Mouse (Mus musculus) v-Abl transformed pro-B cells (cell line): ENCODE data around the gene Slc25a26.

ENCODE experiments used
- in situ Hi-C, 2 experiments: fragments of 400-800 bp; cut with MboI; formaldehyde crosslinking; loops; one replicate each; pipeline ENCODE4 v1.15.1; 2025; ENCODE audit not compliant: unreplicated experiment in 2 of 2

Slc25a26 gene

DNA sequence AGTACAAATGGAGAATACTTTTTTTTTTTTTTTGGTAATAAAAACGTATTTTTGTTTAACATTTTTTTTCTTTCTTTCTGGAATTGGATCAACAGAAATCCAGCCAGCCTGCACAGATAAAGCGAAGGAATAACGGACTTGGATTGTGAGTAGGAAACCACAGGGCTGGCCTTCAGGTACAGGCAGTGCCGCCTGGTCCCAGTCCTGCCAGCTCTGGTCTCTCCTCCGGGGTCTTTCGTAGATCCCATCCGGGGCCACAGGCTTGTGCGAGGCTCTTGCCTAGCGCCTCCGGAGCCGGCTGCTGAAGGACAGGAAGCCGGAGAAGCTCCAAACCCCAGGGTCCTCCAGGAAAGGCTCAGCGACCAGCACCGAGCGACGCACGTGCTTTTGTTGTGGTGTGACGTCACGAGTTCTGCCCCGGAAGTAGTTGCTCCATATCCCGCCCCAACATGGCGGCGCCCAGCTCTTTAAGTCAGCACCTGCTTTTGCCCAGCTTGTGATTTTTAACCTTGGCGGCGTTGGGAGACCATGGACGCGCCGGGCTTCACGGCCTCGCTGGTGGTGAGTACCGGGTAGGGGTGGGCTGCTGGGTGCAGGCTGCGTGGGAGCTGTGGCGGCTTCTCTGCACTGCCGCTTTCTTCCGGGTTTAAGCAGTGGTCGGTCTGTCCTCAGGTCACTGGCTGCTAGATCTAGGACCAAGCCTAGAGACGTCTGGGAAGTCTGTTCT, at the start of gene Slc25a26:
TSS of gene Slc25a26 (plus strand) at position 435 of the 727 bp plus-strand sequence.
- in situ Hi-C loops, result loop anchor here (10.0 to 25.0 kb wide), 3 partner anchors 612 to 1212 kb away; partner anchors contain the start of genes Kbtbd8 (in 2 of the 2) and Suclg2 (in 2 of the 2)

DNA sequence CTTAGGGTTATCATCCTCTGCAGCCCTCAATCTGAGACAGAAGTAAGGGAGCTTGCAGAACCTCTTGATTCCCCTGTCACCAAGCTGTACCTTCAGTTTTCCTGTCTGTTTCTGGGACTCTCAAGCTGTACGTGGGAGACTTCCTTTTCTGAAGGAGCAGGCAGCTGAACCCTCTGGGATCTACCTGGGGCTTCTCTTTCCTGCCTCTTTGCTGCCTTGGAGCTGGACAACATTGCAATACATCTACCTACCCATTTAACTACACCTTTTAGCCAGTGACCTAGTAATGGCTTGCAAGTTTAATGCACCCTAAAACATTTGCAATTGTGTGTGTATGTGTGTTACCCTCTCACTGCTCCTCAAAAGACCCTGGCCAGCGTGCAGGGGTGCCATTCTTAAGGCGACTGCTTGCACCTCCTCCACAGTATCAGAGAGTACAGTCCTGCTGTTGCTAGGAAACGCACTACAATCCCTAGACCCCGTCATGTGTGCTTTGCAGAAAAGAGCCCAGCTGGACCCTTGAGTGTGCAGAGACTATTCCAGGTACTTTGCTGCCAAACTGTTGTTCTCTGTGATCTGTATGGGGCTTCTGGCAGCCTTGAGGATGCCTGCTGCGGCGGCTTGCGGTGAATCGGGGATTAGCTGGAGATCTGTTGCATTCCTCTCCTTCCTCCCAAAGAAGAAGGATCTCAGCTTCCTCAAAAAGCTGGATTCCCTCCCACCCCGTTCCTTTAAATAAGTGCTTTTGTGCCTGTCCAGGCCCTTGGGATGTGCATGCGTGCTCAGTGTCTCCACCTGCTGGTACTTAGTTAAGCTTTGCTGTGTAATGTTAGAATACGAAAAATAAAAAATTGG, 35.9 kb upstream of the Slc25a26 start:
- in situ Hi-C loops, result no loop called here

DNA sequence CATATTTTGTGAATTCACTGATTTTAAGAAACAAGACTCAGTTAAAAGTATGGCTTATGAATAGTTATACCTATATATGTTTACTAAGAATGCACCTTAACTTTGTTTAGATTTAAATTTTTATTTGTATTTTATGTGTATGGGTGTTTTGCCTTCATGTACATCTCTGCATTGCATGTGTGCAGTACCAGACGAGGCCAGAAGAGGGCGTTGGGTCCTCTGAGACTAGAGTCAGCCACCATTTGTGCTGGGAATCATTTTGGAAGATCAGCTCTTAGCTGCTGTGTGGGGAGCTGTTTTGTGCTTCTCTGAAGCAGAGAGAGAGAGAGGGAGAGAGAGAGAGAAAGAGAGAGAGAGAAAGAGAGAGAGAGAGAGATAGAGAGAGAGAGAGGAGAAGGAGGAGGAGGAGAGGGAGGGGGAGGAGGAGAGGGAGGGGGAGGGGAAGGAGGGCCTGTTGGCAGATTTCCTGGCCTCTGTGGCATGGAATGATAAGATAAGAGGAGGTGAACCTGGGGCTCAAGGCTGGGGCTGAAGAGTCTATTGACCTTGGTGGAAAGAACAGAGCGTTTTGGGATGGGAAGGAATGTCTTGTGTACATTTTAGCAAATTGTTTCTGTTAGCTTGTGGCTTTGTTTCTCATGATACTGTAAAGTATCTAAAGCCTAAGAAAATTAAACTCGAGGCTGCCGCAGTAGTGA, 33.5 kb upstream of the Slc25a26 start:
- in situ Hi-C loops, result no loop called here

DNA sequence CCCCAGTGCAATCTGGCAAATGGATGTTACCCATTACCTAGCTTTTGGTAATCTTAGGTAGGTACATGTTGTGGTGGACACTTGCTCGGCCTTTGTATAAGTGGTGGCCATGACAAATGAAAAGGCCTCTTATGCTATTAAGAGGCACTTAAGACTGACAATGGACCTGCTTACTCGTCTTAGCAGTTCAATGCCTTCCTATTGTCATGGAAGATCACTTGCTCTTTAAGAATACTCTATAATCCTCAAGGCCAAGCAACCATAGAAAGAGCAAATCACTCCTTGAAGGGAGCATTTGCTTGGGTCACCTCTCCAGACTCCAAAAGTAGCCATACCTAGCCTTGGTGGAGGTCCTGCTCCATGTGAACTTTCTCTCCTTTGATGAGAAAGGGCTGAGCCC, 7.4 kb upstream of the Slc25a26 start:
- in situ Hi-C loops, result no loop called here

DNA sequence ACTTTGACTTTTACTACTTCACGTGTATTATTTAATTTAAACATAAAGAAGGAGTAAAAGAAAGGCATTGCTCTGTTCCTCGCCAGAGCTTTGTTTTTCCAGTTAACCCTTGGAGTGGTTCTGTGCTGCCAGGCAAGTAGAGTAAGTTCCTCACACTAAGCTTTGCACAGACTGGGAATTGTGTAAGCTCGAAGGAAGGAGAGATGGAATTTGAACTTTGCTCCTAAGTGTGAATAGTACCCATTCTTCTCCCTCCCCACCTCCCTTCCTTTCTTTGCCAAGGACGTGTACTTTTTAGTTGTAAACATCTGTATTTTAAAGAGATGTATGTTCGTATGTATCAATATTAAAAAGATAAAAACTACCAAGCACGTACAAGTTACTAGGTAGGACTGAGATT, 3.8 kb downstream of the Slc25a26 start:
- in situ Hi-C loops, result loop anchor here (10.0 to 25.0 kb wide), 3 partner anchors 608 to 1208 kb away; partner anchors contain the start of genes Kbtbd8 (in 2 of the 2) and Suclg2 (in 2 of the 2)

DNA sequence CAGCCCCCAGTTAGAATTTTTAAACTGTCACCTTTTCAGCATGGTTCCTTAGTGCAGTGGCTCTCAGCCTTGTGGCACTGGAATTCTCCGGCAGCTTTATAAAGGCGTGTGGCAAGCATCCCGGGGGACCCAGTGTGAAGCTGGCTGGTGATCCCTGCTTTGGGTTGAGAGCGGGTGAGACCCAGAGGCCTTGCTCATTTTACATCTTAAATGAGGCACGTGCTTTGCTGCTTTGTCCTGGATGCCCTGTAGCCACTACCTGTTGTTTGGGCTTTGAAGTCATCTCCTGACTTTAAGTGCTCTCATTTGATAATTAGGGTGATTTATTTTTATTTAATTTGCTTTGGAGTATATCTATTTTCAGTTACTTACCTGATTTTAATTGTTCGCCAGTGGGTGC, 7.8 kb downstream of the Slc25a26 start:
- in situ Hi-C loops, result loop anchor here (10.0 to 25.0 kb wide), 3 partner anchors 604 to 1204 kb away; partner anchors contain the start of genes Kbtbd8 (in 2 of the 2) and Suclg2 (in 2 of the 2)

DNA sequence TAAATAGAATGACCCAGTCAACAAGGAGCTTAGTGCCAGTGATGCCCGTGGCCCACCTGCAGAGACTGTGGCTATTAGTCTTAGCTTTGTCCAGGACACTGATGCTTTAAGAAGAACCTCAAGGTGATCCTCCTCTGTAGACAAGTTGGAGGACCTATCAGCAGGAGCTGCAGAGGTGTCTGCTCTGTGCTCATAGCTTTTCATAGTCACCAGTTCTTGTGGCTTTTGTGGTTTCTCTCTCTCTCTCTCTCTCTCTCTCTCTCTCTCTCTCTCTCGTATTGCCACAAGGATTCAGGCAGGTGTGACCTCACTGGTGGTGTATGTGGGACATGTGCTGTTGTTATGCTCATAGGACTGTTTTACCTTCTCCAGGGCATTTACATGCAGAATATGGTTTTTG, 8.7 kb downstream of the Slc25a26 start:
- in situ Hi-C loops, result loop anchor here (10.0 to 25.0 kb wide), 3 partner anchors 603 to 1203 kb away; partner anchors contain the start of genes Kbtbd8 (in 2 of the 2) and Suclg2 (in 2 of the 2)

DNA sequence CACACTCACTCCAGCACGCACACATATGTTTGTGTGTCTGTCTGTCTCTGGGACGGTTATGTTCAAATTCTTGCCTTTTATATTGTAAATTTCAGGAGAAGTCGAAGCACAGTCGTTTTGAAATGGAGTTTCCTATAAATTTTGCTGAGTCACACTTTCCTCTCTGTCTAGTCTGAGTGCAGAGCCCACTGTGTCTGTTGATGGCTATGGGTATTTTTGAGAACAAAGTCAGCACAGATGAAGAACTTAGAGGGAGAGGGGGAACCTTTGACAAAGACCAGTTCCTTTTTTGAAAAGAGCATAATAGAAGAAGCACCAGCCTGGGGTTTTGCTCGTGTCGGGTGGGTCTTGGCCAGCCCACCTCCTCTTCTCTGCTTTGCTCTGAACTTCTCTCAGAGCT, 9.1 kb downstream of the Slc25a26 start:
- in situ Hi-C loops, result loop anchor here (10.0 to 25.0 kb wide), 3 partner anchors 603 to 1203 kb away; partner anchors contain the start of genes Kbtbd8 (in 2 of the 2) and Suclg2 (in 2 of the 2)

DNA sequence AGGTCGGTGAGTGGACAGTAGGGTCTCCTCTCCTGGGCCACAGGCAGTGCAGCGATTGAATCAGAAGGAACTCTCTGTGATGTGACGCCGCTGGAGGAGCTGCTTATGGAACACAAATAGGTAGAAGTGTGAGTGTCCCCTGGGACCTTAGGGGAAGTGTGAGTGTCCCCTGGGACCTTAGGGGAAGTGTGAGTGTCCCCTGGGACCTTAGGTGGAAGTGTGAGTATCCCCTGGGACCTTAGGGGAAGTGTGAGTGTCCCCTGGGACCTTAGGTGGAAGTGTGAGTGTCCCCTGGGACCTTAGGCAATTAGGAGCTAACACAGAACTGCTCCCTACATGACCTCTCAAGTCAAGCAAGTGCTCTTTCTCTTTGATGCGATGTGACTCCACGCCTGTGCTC, 18.0 kb downstream of the Slc25a26 start:
- in situ Hi-C loops, result loop anchor here (25.0 kb wide), 2 partner anchors 594 to 1194 kb away; partner anchors contain the start of genes Suclg2 (in 2 of the 2) and Kbtbd8 (in 1 of the 2)

DNA sequence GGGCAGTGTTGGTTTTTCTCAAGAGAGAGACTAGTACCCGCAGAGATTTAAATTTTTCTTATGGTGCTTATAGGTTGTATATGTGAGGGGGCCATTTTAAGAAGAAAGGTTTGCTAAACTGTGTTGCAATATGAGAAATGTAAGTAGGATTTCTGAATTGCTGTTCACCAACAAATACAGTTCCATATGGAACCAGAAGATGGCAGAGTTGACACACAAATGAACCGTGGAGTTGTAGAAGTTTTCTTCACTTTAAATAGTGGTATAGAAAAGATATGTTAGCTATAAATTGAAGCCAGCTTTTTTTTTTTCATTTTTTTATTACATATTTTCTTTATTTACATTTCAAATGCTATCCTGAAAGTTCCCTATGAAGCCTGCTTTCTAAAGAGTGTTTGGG, 24.2 kb downstream of the Slc25a26 start:
- in situ Hi-C loops, result loop anchor here (5.0 to 25.0 kb wide), 3 partner anchors 463 to 1188 kb away; partner anchors contain the start of genes Suclg2 (in 2 of the 2) and Kbtbd8 (in 1 of the 2)

DNA sequence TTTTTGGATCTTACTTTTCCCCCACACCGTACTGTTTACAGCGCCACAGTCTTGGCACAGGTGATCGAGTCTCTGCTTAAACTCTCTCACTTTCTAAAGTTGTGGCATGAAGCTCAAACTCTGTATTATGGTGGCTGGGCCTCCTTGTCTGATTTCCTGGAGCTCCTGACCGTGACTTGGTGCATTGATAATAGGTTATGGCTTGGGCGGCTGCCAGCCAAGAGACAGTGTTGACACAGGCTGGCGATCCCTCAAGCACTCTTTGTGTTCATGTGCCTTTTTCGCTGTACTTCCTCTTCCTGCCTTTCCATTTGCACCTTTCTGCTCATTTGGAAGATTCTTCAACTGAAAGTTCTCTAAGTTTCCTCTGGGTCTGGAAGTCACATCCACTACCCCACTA, 30.6 kb downstream of the Slc25a26 start:
- in situ Hi-C loops, result no loop called here

DNA sequence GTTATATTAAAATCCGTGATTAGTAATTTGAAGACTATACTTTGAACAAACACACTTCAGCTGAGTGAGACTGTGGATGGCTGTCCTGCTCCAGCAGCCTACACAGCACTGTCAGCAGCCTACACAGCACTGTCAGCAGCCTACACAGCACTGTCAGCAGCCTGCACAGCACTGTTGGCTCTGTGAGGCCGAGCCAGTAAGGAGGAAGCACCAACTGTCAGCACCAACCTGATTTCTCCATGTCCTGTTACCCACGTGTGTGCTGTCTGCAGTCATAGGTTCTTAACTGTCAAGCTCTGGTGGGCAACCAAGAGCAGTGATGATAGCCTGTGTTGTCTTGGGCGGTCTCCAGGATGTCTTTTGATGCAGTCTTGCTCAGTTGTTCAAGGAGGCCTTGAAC, 32.0 kb downstream of the Slc25a26 start:
- in situ Hi-C loops, result no loop called here

DNA sequence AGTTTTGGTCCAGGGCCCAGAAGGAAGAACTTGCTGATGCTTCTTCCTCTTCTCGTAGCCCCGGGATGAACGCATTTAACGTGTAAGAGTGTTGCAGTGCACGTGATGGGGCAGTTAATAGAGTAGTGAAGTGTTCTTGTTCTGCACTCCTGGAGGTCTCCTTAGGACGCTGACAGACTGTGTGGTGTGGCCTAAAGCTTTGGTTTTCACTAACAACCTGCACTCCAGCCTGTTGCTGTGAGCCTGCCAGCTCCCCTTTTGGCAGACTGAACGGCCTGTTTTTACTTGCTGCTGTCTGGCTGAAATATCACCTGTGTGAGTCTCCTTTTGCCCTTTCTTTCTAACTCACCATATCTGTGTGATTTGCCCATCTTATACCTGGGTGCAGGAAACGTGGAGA, 36.3 kb downstream of the Slc25a26 start:
- in situ Hi-C loops, result no loop called here

DNA sequence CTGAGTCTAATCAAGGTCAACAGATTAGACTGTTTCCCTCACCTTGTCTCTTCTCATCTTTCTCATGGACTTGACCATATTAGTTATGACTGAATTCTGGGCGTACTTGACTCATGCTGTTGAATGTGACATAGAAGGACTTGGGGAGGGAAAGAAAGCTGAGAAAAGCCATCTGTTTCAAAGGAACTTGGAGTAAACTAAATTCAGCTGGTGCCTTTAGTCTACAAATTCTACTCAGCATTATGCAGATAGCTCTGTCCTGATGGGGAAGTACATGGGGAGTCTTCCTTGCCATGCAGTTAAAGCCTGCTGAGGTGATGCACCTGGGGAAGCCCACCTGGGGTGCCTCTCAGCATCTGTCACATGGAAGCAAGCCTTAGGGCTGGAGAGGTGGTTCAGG, 37.5 kb downstream of the Slc25a26 start:
- in situ Hi-C loops, result no loop called here

DNA sequence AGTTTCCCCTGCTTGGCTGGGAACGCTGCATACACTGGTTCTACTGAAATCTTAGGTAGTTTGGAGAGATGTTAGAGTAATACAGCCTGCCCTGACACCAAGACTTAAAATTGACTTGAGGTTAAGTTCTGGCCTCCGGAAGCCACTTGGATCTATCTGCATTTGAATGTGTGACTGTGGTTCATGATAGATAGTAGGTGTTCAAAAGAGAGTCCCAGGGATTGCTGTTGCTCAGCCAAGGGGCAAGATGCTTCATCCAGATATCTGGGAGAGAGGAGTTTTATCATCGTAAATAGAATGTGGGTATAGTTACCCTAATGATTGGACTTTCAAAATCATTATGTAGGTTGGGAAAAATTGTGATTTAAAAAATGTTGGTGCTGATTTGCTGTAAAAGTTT, 40.0 kb downstream of the Slc25a26 start:
- in situ Hi-C loops, result no loop called here

DNA sequence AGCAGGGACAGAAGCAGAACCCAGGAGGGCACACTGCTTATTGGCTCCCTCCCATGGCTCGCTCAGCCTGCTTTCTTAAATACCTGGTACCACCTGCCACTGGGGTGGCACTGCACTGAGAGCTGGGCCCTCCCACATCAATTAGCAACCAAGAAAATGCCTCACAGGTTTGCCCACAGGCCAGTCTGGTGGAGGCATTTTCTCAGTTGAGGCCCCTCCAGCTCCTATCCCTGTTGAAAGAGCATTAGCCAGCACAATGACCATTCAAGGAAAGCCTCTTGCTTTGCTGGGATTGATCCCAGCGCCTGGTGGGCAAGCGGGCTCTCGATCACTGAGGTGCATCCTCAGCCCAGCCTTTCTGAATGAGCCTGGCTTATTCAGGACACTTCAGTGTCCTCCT, 40.5 kb downstream of the Slc25a26 start:
- in situ Hi-C loops, result no loop called here

DNA sequence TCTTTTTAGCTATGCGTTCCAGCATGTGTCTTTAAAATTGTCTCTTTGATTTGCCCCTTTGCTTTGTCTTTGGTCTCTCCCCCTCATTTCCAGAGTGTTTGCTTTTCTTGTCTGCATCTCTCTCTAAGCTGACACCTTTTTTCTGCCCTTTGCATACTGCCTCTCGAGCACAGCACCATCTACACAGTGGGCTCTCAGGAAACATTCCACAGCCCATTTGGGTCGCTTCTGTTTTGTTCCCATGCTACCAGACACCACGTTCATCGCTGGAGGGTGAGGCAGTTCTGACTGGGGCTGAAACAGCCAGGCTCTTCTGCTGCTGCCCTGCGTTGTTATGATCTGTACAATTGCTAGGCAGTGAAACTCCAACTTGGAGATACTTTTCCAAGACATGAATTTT, 41.0 kb downstream of the Slc25a26 start:
- in situ Hi-C loops, result no loop called here

DNA sequence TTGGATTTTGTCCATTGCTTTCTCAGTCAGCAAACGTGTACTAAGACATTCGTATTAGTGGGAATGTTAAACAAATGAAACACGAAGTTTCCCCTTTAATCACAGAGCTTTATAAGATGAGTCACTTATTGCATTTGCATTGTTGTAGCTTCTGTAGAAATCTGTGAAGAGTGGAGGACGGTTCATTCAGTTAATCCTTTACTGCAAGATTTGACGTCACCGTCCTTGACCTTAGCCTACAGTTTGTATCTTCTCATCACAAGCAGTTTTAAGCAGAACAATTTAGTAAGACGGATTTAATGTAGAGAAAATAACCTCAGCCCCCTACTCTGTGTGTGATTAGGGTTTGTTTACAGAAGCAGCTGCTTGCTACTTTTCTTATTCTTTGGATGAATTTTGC, 41.7 kb downstream of the Slc25a26 start:
- in situ Hi-C loops, result no loop called here

DNA sequence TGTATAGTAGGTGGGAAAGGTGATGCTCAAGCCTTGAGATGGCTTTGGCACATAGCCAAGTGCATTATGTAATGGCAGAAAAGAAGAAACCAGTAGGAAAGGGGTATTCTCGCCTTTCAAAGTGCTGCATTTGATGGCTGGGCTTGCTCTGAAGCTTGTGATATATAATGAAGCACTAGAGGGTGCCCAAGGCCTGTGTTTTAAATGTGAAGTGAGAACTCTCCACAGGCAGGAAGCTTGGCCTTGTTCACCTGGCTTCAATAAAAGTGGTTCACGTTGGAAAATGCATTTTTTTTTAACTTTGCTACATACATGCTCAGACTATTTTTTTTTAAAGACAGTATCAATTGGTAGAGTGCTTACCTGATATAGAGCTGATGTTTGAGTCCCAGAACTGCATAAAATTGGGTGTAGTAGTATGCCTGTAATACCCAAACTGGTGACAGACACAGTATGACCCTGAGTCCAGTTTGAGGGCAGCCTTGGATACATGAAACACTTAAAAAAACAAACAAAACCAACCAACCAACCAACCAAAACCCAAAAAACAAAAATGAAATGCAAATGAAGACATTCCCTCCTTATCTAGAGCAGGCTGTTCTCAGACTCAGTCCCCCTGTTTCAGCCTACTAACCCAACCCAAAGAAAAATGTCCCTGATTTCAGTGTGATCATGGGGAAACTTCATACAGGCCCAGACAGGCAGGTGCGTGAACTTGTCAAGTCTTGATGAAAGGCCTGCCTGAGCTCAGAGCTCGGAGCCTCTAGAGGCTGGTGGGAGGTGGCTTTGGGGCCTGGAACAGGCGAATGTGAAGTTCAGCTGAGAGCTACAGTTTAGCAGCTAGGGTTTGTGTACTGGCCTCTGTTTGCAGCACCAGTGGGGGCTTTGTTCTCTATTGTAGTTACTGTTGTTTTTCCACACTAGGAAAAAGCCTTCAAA, 44.0 kb downstream of the Slc25a26 start:
- in situ Hi-C loops, result no loop called here
